Comparison of ENCODE assay signal across 10 mouse cellular contexts in genomic region chr11:121047826-121048399, GRCm38 (mm10).
A peak's percentile ranks its signal among the peaks of the same experiment; 100 is the strongest.
DNase-seq lines count a peak whose midpoint lies in the region.
"Had no signal": no experiment of that assay in that cellular context is flagged by ENCODE, and none has a peak within 500 bp of the region (broad histone marks: within the 10 kb centered on the region; RNA-seq: fewer than 3 reads in every experiment).

No protein-coding gene starts in this region.

- peak; percentile 39 for DNase-seq in kidney, postnatal 14 days
- DNase-seq in kidney, adult 18-20 months: no peak
- peak; percentile 29 for DNase-seq in A20 (ENCODE audit: low read depth, low spot score)
- DNase-seq in MN1 (ENCODE audit: low spot score): peak; percentile 61
- peak; percentile 12 for DNase-seq in hindlimb bud, embryonic 11.5 days (ENCODE audit: extremely low spot score, low read depth, low spot score)
- DNase-seq in spleen, postnatal 10 days (ENCODE audit: low spot score in 2 of 2): no peak
- no peak for DNase-seq in Muller cell, postnatal 12 days (ENCODE audit: inconsistent ontology term)
- no peak for DNase-seq in ovary, postnatal 36 days (ENCODE audit: low spot score)
- DNase-seq: heart, postnatal 36 days; liver, embryonic 13.5 days had no signal

Comparison
In these comparisons a context has a peak if more than half of its experiments do, and no peak if none do; other contexts are left out.
1. DNase-seq: peak in kidney, postnatal 14 days (single experiment), A20 (single experiment), MN1 (single experiment) and hindlimb bud, embryonic 11.5 days (single experiment); none in kidney, adult 18-20 months (single experiment), spleen, postnatal 10 days (0 of 2), Muller cell, postnatal 12 days (single experiment) and ovary, postnatal 36 days (single experiment).